Mouse (Mus musculus): ENCODE results near the gene Paxx.
"Not testable (repeated sequence)": the region's sequence is repeated elsewhere in the genome, so short reads cannot be mapped to it uniquely, and the experiment has no call there.

DNA sequence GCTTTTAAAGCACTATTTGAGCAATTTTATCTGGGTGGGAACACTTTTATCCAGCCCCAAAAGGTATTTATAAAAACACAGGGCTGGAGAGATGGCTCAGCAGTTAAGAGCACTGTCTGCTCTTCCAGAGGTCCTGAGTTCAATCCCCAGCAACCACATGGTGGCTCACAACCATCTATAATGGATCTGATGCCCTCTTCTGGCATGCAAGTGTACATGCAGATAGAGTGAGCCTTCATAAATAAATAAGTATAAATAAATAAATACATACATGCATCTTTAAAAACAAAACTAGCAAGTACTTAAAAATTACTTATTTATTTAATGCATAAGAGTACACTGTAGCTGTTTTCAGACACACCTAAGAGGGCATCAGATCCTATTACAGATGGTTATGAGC is 47.5 kb downstream of the Paxx start:
- TF ChIP-seq POLR2A (IDR thresholded peaks at IDR 0.05; ENCODE audit: low read depth, low read length); SIN3A (IDR thresholded peaks at IDR 0.05; ENCODE audit: low read length); PAX5 (IDR thresholded peaks at IDR 0.05; ENCODE audit: low read length); MAZ (IDR thresholded peaks at IDR 0.05; ENCODE audit: low read depth, low read length); GABPA (IDR thresholded peaks at IDR 0.05; ENCODE audit: insufficient replicate concordance, low read depth, low read length); MEF2A (IDR thresholded peaks at IDR 0.05; ENCODE audit: borderline replicate concordance, low read depth, low read length); CHD2 (IDR thresholded peaks at IDR 0.05; ENCODE audit: low read length); SMC3 (IDR thresholded peaks at IDR 0.05; ENCODE audit: low read depth, low read length): not testable (repeated sequence)
- TF ChIP-seq CTCF (conservative IDR thresholded peaks at IDR 0.05 in 1 of 2, IDR thresholded peaks at IDR 0.05 in 1 of 2; ENCODE audit: low read depth in 2 of 2, low read length in 2 of 2) = peak in 1 of 2 experiments; percentile 52; a peak in 2 of 4 replicates

All from CH12.LX (cell line).